Mouse (Mus musculus): ENCODE data around the gene Mindy2. TPM values are rescaled to one million over a fixed set of nuclear protein-coding genes. Genes with fewer than 3 reads are reported as not detected.
A peak's percentile ranks its signal among the peaks of the same experiment; 100 is the strongest.

Gene Mindy2
- polyA plus RNA-seq (2012; rRNA removed), result 12.7 and 17.2 TPM in 2 replicates

DNA sequence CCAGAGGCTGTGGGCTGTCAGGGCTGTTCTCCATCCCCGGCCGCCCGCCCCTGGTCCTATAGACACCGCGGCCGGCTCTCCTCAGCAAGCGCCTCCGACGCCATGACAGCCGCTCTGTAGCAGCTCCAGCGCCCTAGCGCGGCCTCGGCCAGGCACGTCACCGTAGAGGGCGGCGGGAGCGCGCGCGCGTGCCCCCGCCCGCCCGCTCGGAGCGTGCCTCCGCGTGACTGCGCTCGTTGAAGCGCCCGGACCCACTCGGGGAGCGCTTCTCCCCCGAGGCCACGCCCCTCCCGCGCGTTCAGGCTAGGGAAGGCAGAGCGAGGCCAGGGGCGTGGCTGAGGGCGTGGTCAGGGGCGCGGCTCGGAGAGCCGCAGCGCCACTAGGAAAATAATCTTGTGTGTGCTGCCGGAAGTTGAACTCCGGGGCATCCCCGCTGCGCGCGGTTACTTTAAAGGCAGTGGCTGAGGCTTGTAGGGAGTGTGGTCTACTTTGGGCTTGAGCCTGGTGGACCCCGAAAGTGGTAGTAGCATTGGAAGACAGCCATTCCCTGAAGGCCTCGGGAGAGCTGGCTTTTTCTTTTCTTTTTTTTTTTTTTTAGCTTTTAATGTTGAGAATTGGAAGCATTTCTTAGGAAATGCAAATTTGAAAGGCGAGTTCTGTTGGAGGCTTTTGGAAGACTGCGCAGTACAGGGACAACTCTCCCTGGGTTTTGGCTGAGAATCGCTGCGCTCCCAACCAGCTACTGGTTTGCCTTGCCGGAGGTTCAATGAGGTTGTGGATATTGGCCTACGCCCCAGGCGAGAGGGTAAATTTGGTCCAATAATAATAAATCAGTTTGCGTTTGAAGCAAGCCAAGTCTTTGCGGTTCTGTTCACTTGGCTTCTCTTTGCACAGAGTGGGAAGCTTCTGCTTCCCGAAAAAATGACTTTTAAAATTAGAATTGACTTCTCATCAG lies at the start of gene Mindy2:
TSS of gene Mindy2 (minus strand) at position 162 of the 955 bp plus-strand sequence.
- TF ChIP-seq CTCF (IDR thresholded peaks at IDR 0.05; ENCODE audit: borderline replicate concordance, extremely low read depth, insufficient read depth, insufficient read length) (no peak), POLR2A (IDR thresholded peaks at IDR 0.05; ENCODE audit: borderline replicate concordance, extremely low read depth, insufficient read depth, insufficient read length, poor library complexity, severe bottlenecking) (peak; percentile 90)
- DNase-seq (ENCODE audit: low read depth), result peak; percentile 99

DNA sequence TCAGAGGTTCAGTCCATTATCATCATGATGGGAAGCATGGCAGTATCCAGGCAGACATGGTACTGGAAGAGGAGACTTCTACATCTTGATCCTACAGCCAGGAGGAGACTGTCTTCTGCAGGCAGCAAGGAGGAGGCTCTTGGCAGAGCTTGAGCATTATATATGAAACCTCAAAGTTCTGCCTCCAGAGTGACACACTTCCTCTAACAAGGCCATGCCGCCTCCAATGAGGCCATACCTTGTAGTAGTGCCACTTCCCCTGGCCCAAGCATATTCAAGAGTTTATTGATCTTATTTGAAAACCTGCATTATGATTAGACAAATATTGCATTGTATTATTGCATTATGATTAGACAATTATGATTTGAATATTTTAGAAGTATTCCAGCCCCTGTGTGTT lies 49.5 kb upstream of the Mindy2 start:
- no peak for DNase-seq (ENCODE audit: low read depth)
- TF ChIP-seq CTCF (IDR thresholded peaks at IDR 0.05; ENCODE audit: borderline replicate concordance, extremely low read depth, insufficient read depth, insufficient read length) (no peak), POLR2A (IDR thresholded peaks at IDR 0.05; ENCODE audit: borderline replicate concordance, extremely low read depth, insufficient read depth, insufficient read length, poor library complexity, severe bottlenecking) (no peak)

DNA sequence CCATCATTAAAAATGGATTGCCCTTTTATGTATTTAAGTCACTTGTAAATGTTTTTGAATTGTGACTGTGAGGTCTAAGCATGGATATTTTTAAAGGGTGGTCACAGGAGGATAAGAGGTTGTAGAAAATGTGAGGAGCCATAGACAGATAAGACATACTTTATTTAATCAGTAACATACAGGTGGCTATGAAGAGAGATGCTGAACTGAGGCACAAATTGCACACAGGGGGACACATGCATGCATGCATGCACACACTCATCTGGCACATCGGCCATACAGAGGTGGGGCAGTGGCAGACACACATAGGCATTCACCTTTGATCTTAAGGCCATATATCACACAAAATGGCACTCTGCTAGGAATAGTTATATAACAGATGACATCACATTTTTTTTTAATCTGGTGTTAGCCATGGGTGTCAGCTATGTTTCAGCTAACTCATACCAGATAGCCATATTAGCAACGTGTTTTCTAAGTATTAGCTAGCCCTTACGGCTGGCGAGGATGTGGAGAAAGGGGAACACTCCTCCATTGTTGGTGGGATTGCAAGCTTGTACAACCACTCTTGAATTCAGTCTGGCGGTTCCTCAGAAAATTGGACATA lies 46.7 kb upstream of the Mindy2 start:
- TF ChIP-seq POLR2A (IDR thresholded peaks at IDR 0.05; ENCODE audit: borderline replicate concordance, extremely low read depth, insufficient read depth, insufficient read length, poor library complexity, severe bottlenecking) (no peak), CTCF (IDR thresholded peaks at IDR 0.05; ENCODE audit: borderline replicate concordance, extremely low read depth, insufficient read depth, insufficient read length) (no peak)
- no peak for DNase-seq (ENCODE audit: low read depth)

DNA sequence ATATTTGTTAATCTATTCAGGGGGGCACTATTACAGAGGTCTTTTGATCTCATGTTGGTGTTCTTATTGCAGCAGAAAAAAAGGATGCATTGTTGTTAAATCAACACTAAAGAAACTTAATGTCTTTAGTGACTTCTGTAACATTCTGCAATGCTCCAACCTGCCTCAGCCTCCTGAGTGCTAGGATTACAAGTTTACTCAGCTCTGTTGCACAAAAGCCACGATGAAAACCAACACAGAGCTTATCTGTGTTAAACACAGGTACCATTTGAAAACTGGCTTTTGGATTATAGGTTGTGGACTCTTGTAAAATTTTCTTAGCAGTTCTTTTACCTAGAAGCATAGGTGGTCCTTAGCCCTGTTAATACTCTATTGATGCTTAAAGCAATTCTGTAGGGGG lies 41.1 kb upstream of the Mindy2 start:
- no peak for DNase-seq (ENCODE audit: low read depth)
- TF ChIP-seq CTCF (IDR thresholded peaks at IDR 0.05; ENCODE audit: borderline replicate concordance, extremely low read depth, insufficient read depth, insufficient read length) (no peak), POLR2A (IDR thresholded peaks at IDR 0.05; ENCODE audit: borderline replicate concordance, extremely low read depth, insufficient read depth, insufficient read length, poor library complexity, severe bottlenecking) (no peak)

DNA sequence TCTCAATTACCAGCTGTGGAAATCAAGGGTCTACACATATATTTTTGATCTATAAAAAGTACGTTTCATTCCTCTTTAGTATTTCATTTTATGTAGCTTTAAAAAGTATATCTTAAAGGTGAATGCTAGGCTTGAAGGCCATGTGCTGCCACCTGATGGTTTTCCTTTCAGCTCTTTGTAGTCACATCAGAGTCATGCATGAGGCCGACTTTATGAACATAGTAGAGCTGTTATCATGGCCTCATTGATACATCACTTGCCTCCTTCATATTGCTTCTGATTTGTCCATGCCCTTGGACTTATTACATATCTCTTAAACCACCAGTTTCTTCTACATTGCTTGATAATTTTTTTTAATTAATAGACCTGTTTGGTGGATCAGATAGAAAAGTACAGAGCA lies 38.7 kb upstream of the Mindy2 start:
- DNase-seq (ENCODE audit: low read depth), result no peak
- no peak for TF ChIP-seq CTCF (IDR thresholded peaks at IDR 0.05; ENCODE audit: borderline replicate concordance, extremely low read depth, insufficient read depth, insufficient read length)
- TF ChIP-seq POLR2A (IDR thresholded peaks at IDR 0.05; ENCODE audit: borderline replicate concordance, extremely low read depth, insufficient read depth, insufficient read length, poor library complexity, severe bottlenecking), result no peak

DNA sequence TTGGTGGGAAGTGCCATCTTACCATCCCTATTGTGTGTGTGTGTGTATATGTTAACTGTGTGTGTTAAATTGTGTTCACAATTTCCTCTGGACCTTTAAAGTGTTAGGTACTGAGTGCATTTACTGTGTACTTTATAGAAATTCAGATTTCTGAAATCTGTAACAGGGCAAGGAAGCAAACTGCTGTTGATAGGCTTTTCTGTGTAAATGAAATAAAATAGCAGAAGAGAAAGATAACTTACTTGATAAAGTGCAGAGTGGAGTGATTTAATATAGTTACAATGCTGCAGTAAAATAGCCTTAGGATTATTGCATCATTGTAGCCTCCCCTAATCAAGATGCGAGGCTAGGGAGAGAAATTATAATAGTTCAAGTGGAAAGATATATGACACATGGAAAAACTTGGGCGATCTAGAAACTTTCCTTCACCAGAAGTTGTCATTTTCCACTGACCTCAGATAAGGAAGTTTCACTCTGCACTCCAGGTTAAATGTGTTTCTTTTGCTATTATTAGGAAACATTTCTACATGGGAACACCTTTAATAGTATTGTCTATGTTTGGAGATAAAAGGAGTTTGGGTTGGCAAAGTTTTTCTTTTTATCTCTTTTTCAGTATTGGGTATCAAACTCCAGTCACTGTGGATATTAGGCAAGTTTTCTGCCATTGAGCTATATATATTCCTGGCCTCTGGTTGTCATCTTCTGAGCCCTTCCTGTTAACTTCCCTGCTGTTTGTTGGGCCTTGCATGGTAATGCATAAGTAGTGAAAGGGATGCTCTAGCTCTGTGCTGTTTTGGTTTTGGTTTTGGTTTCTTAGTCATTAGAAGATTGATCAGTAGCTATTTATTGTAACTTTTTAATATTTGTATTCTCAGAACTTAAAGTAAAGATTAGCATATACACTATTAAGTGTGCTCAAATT lies 35.1 kb upstream of the Mindy2 start:
- DNase-seq (ENCODE audit: low read depth), result no peak

DNA sequence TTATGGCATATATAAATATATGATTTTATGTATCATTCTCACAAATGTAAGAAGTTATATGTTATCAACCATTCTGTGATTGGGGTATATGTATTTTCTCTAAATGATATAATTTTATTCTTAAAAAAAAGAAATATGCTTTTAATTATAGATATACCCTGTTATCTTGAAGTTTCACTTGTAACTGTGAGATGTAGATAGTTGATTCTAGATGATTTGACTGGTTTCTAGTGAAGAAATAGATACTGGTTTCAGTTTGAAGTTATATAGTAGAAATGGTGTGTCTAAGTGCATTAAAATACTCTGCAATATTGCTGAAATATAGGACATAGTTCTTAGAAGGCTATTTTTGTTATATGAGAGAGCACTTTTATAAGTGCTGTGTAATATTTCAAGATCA lies 33.6 kb upstream of the Mindy2 start:
- no peak for TF ChIP-seq POLR2A (IDR thresholded peaks at IDR 0.05; ENCODE audit: borderline replicate concordance, extremely low read depth, insufficient read depth, insufficient read length, poor library complexity, severe bottlenecking)
- no peak for DNase-seq (ENCODE audit: low read depth)

More for the DNA sequence above, 35.1 kb upstream of the Mindy2 start:
- TF ChIP-seq CTCF (IDR thresholded peaks at IDR 0.05; ENCODE audit: borderline replicate concordance, extremely low read depth, insufficient read depth, insufficient read length) (no peak), POLR2A (IDR thresholded peaks at IDR 0.05; ENCODE audit: borderline replicate concordance, extremely low read depth, insufficient read depth, insufficient read length, poor library complexity, severe bottlenecking) (no peak)

DNA sequence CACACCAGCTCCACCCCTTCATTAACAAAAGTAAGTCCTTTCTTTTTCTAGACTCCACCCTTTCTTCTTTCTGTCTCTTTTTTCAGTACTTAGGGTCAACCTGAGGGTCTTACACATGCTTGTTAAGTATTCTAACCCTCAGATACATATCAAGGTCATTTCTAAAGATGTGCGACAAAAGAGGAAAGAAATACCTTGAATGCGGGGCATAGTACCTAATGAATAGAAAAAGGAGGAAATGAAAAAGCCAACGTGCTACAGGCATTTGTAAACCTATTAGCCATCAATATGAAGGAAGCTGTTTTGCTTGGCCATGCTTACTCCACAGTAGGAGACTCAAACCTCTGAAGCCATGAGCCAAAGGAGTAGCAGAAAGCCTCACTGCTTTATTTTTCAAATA lies 33.0 kb upstream of the Mindy2 start:
- no peak for DNase-seq (ENCODE audit: low read depth)
- no peak for TF ChIP-seq POLR2A (IDR thresholded peaks at IDR 0.05; ENCODE audit: borderline replicate concordance, extremely low read depth, insufficient read depth, insufficient read length, poor library complexity, severe bottlenecking)
- TF ChIP-seq CTCF (IDR thresholded peaks at IDR 0.05; ENCODE audit: borderline replicate concordance, extremely low read depth, insufficient read depth, insufficient read length), result no peak

DNA sequence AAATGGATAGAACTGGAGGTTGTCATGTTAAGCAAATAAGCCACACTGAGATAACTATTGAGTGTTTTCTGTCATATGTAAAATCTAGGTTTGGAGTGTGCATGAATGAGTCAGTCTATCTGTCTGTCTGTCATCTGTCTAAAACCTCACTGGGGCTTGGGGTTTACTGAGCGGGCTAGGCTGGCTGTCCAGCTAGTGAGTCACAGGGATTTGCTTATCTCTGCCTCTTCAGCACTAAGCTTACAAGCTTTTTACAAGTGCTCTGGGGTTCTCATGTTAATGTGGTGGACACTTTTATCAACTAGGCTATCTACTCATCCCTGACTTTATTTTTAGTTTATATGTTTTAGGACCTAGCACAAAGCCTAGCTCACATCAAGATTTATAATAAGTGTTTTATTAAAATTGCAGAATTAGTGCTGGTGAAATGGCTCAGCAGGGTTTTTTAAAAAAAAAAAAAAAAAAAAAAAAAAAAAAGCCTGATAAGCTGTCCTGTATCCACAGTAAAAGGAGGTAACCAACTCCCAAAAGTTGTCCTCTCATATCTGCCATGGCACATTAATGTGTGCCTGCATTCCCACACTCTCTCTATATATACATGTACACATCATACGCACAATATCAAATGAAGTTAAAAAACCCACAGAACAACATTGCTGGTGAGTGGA lies 31.5 kb upstream of the Mindy2 start:
- DNase-seq (ENCODE audit: low read depth), result no peak
- TF ChIP-seq POLR2A (IDR thresholded peaks at IDR 0.05; ENCODE audit: borderline replicate concordance, extremely low read depth, insufficient read depth, insufficient read length, poor library complexity, severe bottlenecking), result no peak
- TF ChIP-seq CTCF (IDR thresholded peaks at IDR 0.05; ENCODE audit: borderline replicate concordance, extremely low read depth, insufficient read depth, insufficient read length), result no peak

DNA sequence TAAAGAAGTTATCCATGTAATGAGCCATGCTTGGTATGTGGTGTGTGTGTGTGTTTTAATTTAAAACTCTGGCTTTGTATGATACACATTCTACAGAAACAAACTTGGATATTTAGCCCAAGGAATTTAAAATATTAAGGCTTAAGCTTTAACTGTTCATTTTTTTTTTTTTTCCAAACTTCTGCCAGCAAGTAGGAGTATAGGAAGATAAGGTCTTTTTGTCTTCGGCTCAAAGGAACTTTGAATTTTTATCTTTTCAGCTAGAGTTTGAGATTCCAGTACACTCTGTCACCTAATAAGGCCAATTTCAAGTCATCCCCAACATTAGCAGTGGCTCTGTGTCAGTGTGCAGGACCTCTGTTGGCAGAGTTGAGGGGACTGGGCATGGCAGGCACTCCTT lies 25.2 kb upstream of the Mindy2 start:
- DNase-seq (ENCODE audit: low read depth), result peak; percentile 3
- TF ChIP-seq POLR2A (IDR thresholded peaks at IDR 0.05; ENCODE audit: borderline replicate concordance, extremely low read depth, insufficient read depth, insufficient read length, poor library complexity, severe bottlenecking) (no peak), CTCF (IDR thresholded peaks at IDR 0.05; ENCODE audit: borderline replicate concordance, extremely low read depth, insufficient read depth, insufficient read length) (no peak)
